8 mouse cellular contexts compared by ENCODE assay signal in genomic region chr3:153904586-153904985, GRCm38 (mm10). TPM values are rescaled to one million over a fixed set of nuclear protein-coding genes. Genes with fewer than 3 reads are reported as not detected.
DNase-seq lines count a peak whose midpoint lies in the region; ATAC-seq and TF ChIP-seq lines count a peak whose summit lies in the region.

No protein-coding gene starts in this region.

- peaks cover 16% of the 10 kb centered on the region for H3K4me1 ChIP-seq in kidney, embryonic 15.5 days

- H3K9me3 ChIP-seq in kidney, embryonic 15.5 days (replicated peaks): no peaks in the 10 kb centered on the region

- ATAC-seq in kidney, embryonic 15.5 days (replicated peaks; ENCODE audit: low FRiP score): peak; percentile 66; the same call in 1 of the 2 replicates

- intact Hi-C loops in gastrocnemius, adult 2 months (cut with DNase I): no loop called here

- H3K4me3 ChIP-seq in gastrocnemius, adult 2 months: no peak overlapping the region
- no peak overlapping the region for H3K4me3 ChIP-seq in kidney, embryonic 15.5 days (replicated peaks)

- H3K9ac ChIP-seq in kidney, embryonic 15.5 days: no peak overlapping the region

- no peaks in the 10 kb centered on the region for H3K27me3 ChIP-seq in kidney, embryonic 15.5 days
- no peaks in the 10 kb centered on the region for H3K27me3 ChIP-seq in splenic B cell, adult 2 months (ENCODE audit: control insufficient read depth, insufficient read depth, low read length, poor library complexity, severe bottlenecking)

- TF ChIP-seq CTCF in gastrocnemius, adult 2 months (IDR thresholded peaks at IDR 0.05): peak; percentile 77

- H3K27ac ChIP-seq in gastrocnemius, adult 2 months: no peak overlapping the region
- H3K27ac ChIP-seq in kidney, embryonic 15.5 days: no peak overlapping the region

- peaks cover 64% of the 10 kb centered on the region for H3K36me3 ChIP-seq in kidney, embryonic 15.5 days
- H3K36me3 ChIP-seq in splenic B cell, adult 2 months (ENCODE audit: control insufficient read depth, insufficient read depth, low read length, poor library complexity, severe bottlenecking): peaks cover 19% of the 10 kb centered on the region

- peak; percentile 48 to 82 for DNase-seq in adrenal gland, adult (ENCODE audit: inconsistent age in 2 of 2, low spot score in 1 of 2)
- DNase-seq in adrenal gland, adult 8-10 months: no peak
- peak; percentile 84 for DNase-seq in 3T3-L1 (ENCODE audit: low read depth, low spot score)
- peak; percentile 39 for DNase-seq in cerebellum, adult 11-12 months
- peak; percentile 66 for DNase-seq in gastrocnemius, adult 2 months
- peak; percentile 50 for DNase-seq in lung, postnatal 14 days
- DNase-seq in splenic B cell, adult 2 months (ENCODE audit: low read depth, low spot score): peak; percentile 33

- 64% methylated on average over 6 of the region's 6 CpGs for WGBS in kidney, embryonic 15.5 days

- no peak overlapping the region for H3K4me2 ChIP-seq in kidney, embryonic 15.5 days

RNA-seq across cellular contexts. Expression of gene Msh4, which starts 1.4 kb away (rescaled TPM):
- under 1 TPM; 0.07 to 0.62 (median 0.16) TPM for total RNA-seq in adrenal gland, adult 8-10 months (2022)
- under 1 TPM in 1 of 2 experiments, not detected in 1; 0.10 TPM for total RNA-seq in gastrocnemius, adult 2 months (2021)
- 0.06 and 0.14 TPM in 2 replicates for polyA plus RNA-seq in kidney, embryonic 15.5 days (2015; fragmentation: Nextera tagmentation; extraction: Ambion mirVana)

RNA-seq across cellular contexts. Expression of gene Rabggtb, which starts 8.2 kb away (rescaled TPM):
- 10 to 100 TPM; 74.0 to 84.6 (median 78.7) TPM for total RNA-seq in adrenal gland, adult 8-10 months (2022)
- 10 to 100 TPM; 63.7 to 65.2 TPM for total RNA-seq in gastrocnemius, adult 2 months (2021)
- polyA plus RNA-seq in kidney, embryonic 15.5 days (2015; fragmentation: Nextera tagmentation; extraction: Ambion mirVana): 50.3 and 56.1 TPM in 2 replicates

RNA-seq across cellular contexts. Expression of gene Acadm, which starts 39.8 kb away (rescaled TPM):
- 100 to 1,000 TPM; 446 to 580 (median 575) TPM for total RNA-seq in adrenal gland, adult 8-10 months (2022)
- total RNA-seq in gastrocnemius, adult 2 months (2021): 100 to 1,000 TPM; 288 to 531 TPM
- polyA plus RNA-seq in kidney, embryonic 15.5 days (2015; fragmentation: Nextera tagmentation; extraction: Ambion mirVana): 113 and 122 TPM in 2 replicates
